1 mouse cellular context compared by ENCODE assay signal in genomic region chr15:88750677-88751563, GRCm38 (mm10).
TF ChIP-seq lines count a peak whose summit lies in the region.

No protein-coding gene starts in this region.

TF ChIP-seq in MEL, 35 proteins besides CTCF, POLR2A, EP300 and RAD21 (continued from another document):
- TF ChIP-seq GATA1 (IDR thresholded peaks at IDR 0.05; ENCODE audit: low read depth, low read length) (no peak), POLR2AphosphoS2 (IDR thresholded peaks at IDR 0.05; ENCODE audit: low read length) (peak; percentile 98), SMC3 (IDR thresholded peaks at IDR 0.05; ENCODE audit: low read depth, low read length) (no peak), ELF1 (IDR thresholded peaks at IDR 0.05; ENCODE audit: low read depth, low read length) (peak; percentile 67; the same call in 1 of the 2 replicates), CHD2 (IDR thresholded peaks at IDR 0.05; ENCODE audit: low read length) (no peak), SIN3A (IDR thresholded peaks at IDR 0.05; ENCODE audit: low read length) (peak; percentile 89), NELFE (IDR thresholded peaks at IDR 0.05; ENCODE audit: low read depth, low read length) (peak; percentile 97), MAFK (IDR thresholded peaks at IDR 0.05; ENCODE audit: borderline replicate concordance, low read depth, low read length) (no peak), ZKSCAN1 (IDR thresholded peaks at IDR 0.05; ENCODE audit: low read depth, low read length) (no peak), GABPA (IDR thresholded peaks at IDR 0.05; ENCODE audit: low read depth, low read length) (no peak), MAX (IDR thresholded peaks at IDR 0.05; ENCODE audit: low read length) (peak; percentile 84), TBP (IDR thresholded peaks at IDR 0.05; ENCODE audit: low read depth, low read length) (peak; percentile 69)
